Mouse (Mus musculus) adrenal gland (tissue): Measurements from ENCODE around the gene Ankrd13d.

Source experiments
- intact Hi-C: fragments of 180-260 bp; cut with DNase I; formaldehyde crosslinking; loops from one replicate; pipeline ENCODE4 v1.15.1; 2025

Gene Ankrd13d

GRCm38 (mm10) chr19:4301735-4302651 lies 19.1 kb upstream of the Ankrd13d start:
- intact Hi-C loops = no loop called here

GRCm38 (mm10) chr19:4300852-4301734 lies 18.2 kb upstream of the Ankrd13d start:
- intact Hi-C loops = no loop called here

- intact Hi-C loops = no loop called here
These were observed 17.4 kb upstream of the Ankrd13d start for GRCm38 (mm10) chr19:4300271-4300704.

GRCm38 (mm10) chr19:4299574-4300270 lies 16.8 kb upstream of the Ankrd13d start:
- intact Hi-C loops = no loop called here

- intact Hi-C loops = no loop called here
These were observed 16.2 kb upstream of the Ankrd13d start for GRCm38 (mm10) chr19:4299126-4299525.

GRCm38 (mm10) chr19:4298322-4299121 lies 15.6 kb upstream of the Ankrd13d start:
- intact Hi-C loops = no loop called here

DNA sequence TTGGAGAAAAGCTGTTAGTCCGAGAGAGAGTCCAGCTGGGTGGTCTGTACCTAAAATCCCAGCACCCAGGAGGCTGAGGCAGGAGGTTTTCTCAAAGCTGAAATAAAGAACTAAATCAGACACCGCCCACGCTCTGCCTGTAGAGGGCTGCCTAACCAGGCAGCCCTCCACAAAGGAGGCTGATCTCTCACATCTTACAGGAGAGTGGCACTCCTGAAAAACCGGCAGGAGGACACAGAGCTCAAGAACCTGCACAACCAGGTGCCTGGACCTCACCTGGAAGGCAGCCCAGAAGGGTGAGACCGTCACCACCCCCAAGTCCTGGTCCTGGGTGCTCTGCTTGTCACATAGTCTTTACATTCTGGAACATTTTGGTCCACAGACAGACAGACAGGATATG lies 14.9 kb upstream of the Ankrd13d start:
- intact Hi-C loops = no loop called here

GRCm38 (mm10) chr19:4296611-4297010 lies 13.7 kb upstream of the Ankrd13d start:
- intact Hi-C loops = no loop called here

DNA sequence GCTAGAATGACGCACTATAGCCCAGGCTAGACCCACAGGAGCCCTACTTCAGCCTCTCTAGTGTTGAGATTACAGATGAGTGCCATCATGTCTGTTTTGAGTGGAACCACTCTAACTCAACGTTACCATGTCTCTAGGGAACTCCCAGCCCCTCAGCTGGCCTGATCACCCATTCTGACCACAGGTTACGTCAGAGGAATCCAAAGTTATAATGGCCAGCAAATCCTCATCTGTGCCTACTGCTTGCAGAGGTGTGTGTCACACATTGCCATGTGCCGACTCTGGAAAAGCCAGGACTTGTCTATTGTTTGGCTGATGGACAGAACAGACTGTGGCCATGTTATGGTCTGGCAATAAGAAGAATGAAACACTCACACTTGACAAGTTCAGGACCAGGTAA lies 12.5 kb upstream of the Ankrd13d start:
- intact Hi-C loops = no loop called here

- intact Hi-C loops = no loop called here
These were observed 11.6 kb upstream of the Ankrd13d start for GRCm38 (mm10) chr19:4294381-4295097.

DNA sequence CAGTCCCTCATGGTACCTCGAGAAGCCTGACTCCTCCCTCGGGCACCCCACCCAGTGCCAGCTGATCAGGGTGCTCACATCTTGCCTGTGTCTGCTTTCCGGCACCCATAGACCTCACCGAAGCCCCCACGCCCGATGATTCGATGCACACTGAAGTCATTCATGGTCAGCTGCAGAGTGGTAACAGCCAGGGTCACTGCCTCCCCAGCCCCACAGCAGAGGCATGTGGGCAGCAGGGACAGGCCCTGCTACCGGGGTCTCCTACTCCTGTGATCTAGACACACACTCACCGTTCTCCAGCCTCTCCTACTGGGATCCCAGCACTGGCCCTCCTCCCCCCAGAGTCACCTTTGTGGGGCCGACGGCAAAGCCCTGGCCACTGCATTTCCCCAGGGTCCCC lies 8.2 kb upstream of the Ankrd13d start:
- intact Hi-C loops = no loop called here

GRCm38 (mm10) chr19:4290749-4291148 lies 7.8 kb upstream of the Ankrd13d start:
- intact Hi-C loops = no loop called here

DNA sequence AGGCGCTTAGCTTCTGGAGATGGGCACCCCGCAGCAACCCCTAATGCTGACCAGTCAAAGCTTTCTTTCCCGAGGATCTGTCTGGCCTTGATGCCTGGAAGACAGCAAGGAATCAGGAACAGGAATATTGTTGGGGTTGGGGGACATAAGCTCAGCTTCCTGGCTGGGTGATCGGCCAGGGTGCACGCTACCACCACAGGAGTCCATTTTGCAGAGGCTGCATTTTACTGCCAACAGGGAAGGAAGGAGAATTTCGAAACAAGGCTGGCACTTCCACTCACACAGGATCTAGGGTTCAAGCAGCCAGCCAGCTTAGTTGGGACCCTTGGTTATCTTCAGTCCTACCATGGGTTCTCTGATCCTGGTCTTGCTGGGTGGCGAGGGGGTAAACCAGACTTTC lies 716 bp upstream of the Ankrd13d start:
- intact Hi-C loops = no loop called here

DNA sequence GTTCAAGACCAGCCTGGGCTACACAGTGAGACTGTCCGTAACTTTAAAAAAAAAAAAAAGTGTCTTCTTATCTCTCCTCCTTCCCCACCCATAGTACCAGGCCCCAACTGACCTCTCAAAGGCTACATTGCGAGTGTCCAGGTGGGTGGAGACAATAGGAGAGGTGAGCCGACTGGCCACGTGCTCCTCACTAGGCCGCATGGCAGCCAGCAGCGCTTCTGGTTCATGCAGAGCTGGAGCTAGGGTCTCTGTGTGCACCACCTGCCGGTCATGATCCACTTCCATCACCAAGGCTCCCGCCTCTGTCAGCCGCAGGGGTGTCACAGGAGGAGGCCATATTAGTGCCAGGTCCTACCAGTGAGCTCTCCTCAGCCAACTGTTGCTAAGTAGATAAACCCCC lies 2.5 kb downstream of the Ankrd13d start:
- intact Hi-C loops = no loop called here

DNA sequence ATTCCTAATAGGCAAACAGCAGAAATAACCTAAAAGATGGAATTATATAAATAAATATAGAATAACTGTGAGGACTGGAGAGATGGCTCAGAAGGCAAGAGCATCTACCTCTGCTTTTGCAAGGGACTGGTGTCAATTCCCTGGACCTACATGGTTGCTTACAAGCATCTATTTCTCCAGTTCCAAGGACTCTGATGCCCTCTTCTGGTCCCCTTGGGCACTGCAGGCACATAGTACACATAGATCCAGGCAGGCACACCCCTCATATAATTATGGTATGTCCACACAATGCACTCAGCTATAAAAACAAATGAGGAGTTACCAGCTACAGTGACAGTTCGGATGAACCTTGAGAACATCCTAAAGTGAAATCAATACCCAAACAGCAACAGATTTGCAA lies 3.5 kb downstream of the Ankrd13d start:
- intact Hi-C loops = no loop called here

DNA sequence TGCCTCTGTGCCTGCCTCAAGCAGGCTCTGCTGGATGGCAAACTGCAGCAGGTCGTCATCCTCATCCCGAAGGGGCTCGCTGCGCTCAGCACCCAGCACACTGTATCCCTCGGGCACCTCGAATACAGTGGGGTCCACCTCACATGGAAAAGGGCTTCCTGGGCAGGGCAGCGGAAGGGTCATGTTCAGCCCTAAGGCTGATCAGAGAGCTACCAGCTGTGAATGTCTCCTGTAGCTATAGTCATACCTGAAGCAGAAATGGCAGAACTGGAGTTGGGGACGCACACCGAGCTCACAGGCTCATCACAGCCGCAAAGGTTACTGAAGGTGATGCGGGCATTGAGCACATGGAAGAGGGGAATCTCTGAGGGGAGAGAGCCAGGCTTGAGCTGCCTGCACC lies 12.0 kb downstream of the Ankrd13d start:
- intact Hi-C loops = no loop called here

DNA sequence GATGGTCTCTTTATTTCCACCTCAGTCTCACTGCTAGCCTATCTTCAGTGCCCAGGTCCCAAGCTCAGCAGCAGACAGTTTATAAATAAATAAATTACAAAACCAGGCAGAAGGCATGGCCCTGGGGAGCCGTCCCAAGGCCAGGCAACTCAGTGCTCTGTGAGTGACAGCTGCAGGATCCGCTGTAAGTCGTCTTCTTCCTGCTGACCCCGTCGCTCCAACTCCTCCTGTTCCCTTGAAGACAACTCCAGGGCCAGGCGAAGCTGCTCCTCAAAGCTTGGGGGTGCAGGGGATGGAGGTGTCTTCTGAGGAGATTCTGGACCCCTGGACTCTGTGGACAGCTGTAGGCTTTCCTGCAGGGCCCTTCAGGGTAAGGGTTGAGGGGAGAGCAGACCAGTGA lies 12.8 kb downstream of the Ankrd13d start:
- intact Hi-C loops = no loop called here

- intact Hi-C loops = no loop called here
These were observed 14.2 kb downstream of the Ankrd13d start, which contains the start of gene Ssh3 for GRCm38 (mm10) chr19:4268566-4269361. TSS of gene Ssh3 (minus strand) at chr19:4269180.

DNA sequence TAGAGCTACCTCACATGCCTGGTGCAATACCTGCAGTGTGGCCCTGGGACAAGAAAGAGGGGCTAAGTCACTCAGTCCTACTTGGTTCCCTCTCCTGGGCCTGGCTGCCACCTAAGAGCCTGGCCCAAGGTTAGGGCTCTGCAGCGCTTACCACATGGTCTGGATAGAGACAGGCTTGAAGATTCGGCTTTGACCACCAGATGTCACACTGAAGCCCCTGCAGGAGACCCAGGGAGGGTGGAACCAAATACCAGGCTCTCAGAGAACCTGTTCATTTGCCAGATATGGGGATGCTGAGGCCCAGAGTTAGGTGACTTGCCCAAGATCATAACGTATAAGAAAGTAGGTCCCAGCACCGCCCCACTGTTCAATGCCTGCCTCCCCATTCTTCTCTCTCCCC lies 17.0 kb downstream of the Ankrd13d start:
- intact Hi-C loops = no loop called here
